Mouse (Mus musculus) adrenal gland, adult (tissue): ENCODE results near the gene Plin4.

Experiments used
- DNase-seq, 2 experiments: peaks; one replicate each; pipeline ENCODE4 v3.0.0; 2022 to 2023; ENCODE audit warnings: low spot score in 1 of 2; ENCODE audit not compliant: inconsistent age in 2 of 2

Plin4 gene

GRCm38 (mm10) chr17:56103465-56104285 is 5.9 kb downstream of the Plin4 start:
- peak in 1 of 2 experiments; percentile 57 for DNase-seq

- peak in 1 of 2 experiments; percentile 51 for DNase-seq
Measured at GRCm38 (mm10) chr17:56102927-56103326, 6.7 kb downstream of the Plin4 start.

GRCm38 (mm10) chr17:56102158-56102557 is 7.4 kb downstream of the Plin4 start:
- peak in 1 of 2 experiments; percentile 50 for DNase-seq

GRCm38 (mm10) chr17:56100811-56101210 is 8.8 kb downstream of the Plin4 start:
- peak; percentile 50 to 67 for DNase-seq

GRCm38 (mm10) chr17:56098711-56099572 is 10.7 kb downstream of the Plin4 start:
- DNase-seq: no peak

GRCm38 (mm10) chr17:56098180-56098579 is 11.4 kb downstream of the Plin4 start:
- DNase-seq: no peak

GRCm38 (mm10) chr17:56096883-56097282 is 12.7 kb downstream of the Plin4 start:
- DNase-seq: no peak

- DNase-seq: peak; percentile 67 to 82
Measured at GRCm38 (mm10) chr17:56092794-56093193, 16.8 kb downstream of the Plin4 start.

GRCm38 (mm10) chr17:56092312-56092711 is 17.3 kb downstream of the Plin4 start:
- DNase-seq: no peak

- DNase-seq: peak in 1 of 2 experiments; percentile 57
Measured at GRCm38 (mm10) chr17:56080781-56081585, 28.6 kb downstream of the Plin4 start.

GRCm38 (mm10) chr17:56079921-56080320 is 29.7 kb downstream of the Plin4 start:
- DNase-seq: peak; percentile 52 to 81

GRCm38 (mm10) chr17:56078880-56079795 is 30.5 kb downstream of the Plin4 start, which contains the start of gene Hdgfl2:
TSS of gene Hdgfl2 (plus strand) at chr17:56079634.
- DNase-seq: peak; percentile 100

- DNase-seq: peak; percentile 62 to 74
Measured at GRCm38 (mm10) chr17:56078361-56078760, 31.2 kb downstream of the Plin4 start.

- DNase-seq: no peak
Measured at GRCm38 (mm10) chr17:56077523-56077922, 32.1 kb downstream of the Plin4 start.

GRCm38 (mm10) chr17:56074827-56075208 is 34.8 kb downstream of the Plin4 start, which contains the start of gene Ubxn6:
TSS of gene Ubxn6 (minus strand) at chr17:56075028.
- peak; percentile 98 for DNase-seq

- DNase-seq: peak; percentile 91 to 97
Measured at GRCm38 (mm10) chr17:56074097-56074826, 35.3 kb downstream of the Plin4 start.

- DNase-seq: no peak
Measured at GRCm38 (mm10) chr17:56072243-56072642, 37.4 kb downstream of the Plin4 start.

GRCm38 (mm10) chr17:56071126-56071525 is 38.5 kb downstream of the Plin4 start:
- no peak for DNase-seq

- DNase-seq: no peak
Measured at GRCm38 (mm10) chr17:56069066-56069465, 40.5 kb downstream of the Plin4 start.
